29 mouse cellular contexts compared by ENCODE assay signal in the genomic region with DNA sequence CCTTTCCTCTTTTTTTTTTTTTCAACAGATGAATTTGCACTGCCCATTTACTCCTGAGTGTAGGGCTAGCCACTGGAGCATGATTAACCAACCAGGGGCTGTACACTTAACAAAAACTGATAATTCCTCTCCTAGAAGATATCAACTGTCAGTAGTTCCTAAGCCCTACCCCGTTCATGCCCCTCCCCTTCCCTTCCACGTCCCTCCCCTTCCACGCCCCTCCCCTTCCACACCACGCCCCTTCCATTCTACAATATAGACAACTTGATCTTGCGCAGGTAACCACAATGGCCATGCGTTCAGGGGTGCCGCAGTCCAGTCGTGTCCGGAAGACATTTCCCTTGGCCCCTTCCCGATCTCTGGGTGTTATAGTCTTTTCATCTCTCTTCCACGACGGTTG. TPM values are rescaled to one million over a fixed set of nuclear protein-coding genes. Genes with fewer than 3 reads are reported as not detected.
DNase-seq lines count a peak whose midpoint lies in the region; ATAC-seq and TF ChIP-seq lines count a peak whose summit lies in the region.
"Had no signal": no experiment of that assay in that cellular context is flagged by ENCODE, and none has a peak within 500 bp of the region (broad histone marks: within the 10 kb centered on the region; RNA-seq: fewer than 3 reads in every experiment).

No protein-coding gene starts in this region.

- H3K4me2 ChIP-seq in liver, embryonic 14.5 days (ENCODE audit: low read depth) = no peak overlapping the region
- H3K4me2 ChIP-seq in liver, postnatal 0 days (ENCODE audit: low read depth, low read length) = no peak overlapping the region
- H3K4me2 ChIP-seq in midbrain, embryonic 14.5 days (ENCODE audit: low read length) = no peak overlapping the region
- H3K4me2 ChIP-seq: embryonic facial prominence, embryonic 13.5 days; forebrain, embryonic 12.5 days; forebrain, embryonic 15.5 days; heart, embryonic 13.5 days; hindbrain, embryonic 14.5 days had no signal

- H3K27ac ChIP-seq in liver, embryonic 14.5 days = no peak overlapping the region
- no peak overlapping the region for H3K27ac ChIP-seq in liver, postnatal 0 days (ENCODE audit: low read depth)
- peak overlapping the region; percentile 1; the same call in 1 of the 2 replicates for H3K27ac ChIP-seq in MEL (ENCODE audit: control insufficient read depth, low read depth, low read length)
- no peak overlapping the region for H3K27ac ChIP-seq in midbrain, embryonic 14.5 days (replicated peaks; ENCODE audit: low read depth, low read length)
- H3K27ac ChIP-seq: embryonic facial prominence, embryonic 10.5 days; embryonic facial prominence, embryonic 13.5 days; forebrain, embryonic 12.5 days; forebrain, embryonic 15.5 days; heart, adult 2 months; heart, embryonic 10.5 days; heart, embryonic 13.5 days; hindbrain, embryonic 14.5 days; hindbrain, postnatal 0 days had no signal

- TF ChIP-seq EP300 in liver, embryonic 14.5 days (IDR thresholded peaks at IDR 0.05; ENCODE audit: low read depth) = no peak
- no peak for TF ChIP-seq EP300 in liver, postnatal 0 days (IDR thresholded peaks at IDR 0.05; ENCODE audit: low read depth)
- peak in 1 of 2 experiments; percentile 26; a peak in 1 of 4 replicates for TF ChIP-seq EP300 in MEL (IDR thresholded peaks at IDR 0.05; ENCODE audit: low read depth in 1 of 2, low read length in 2 of 2)

- no peak for DNase-seq in liver, embryonic 14.5 days (ENCODE audit: low read depth in 3 of 3, low spot score in 3 of 3)
- no peak for DNase-seq in liver, postnatal 0 days
- peak; percentile 66 for DNase-seq in MEL (ENCODE audit: low read depth, low spot score)
- no peak for DNase-seq in midbrain, embryonic 14.5 days
- DNase-seq in heart, adult 11 months = no peak
- DNase-seq: adrenal gland, adult 8-10 months; adrenal gland, postnatal 25 days; cerebellum, adult 11-12 months; cerebellum, adult 8-10 months; cerebellum, postnatal 10 days; cerebellum, postnatal 36 days; embryo, embryonic 11 days; gastrocnemius, postnatal 25 days; heart, adult 2 months; heart, postnatal 14 days; heart, postnatal 4 days had no signal

- H3K9me3 ChIP-seq in liver, embryonic 14.5 days (ENCODE audit: control insufficient read depth, low read length) = no peaks in the 10 kb centered on the region
- no peaks in the 10 kb centered on the region for H3K9me3 ChIP-seq in liver, postnatal 0 days (ENCODE audit: low read length)
- H3K9me3 ChIP-seq in MEL (replicated peaks; ENCODE audit: insufficient read depth, low read length) = no peaks in the 10 kb centered on the region
- H3K9me3 ChIP-seq in midbrain, embryonic 14.5 days (ENCODE audit: control insufficient read depth, low read length) = no peaks in the 10 kb centered on the region
- H3K9me3 ChIP-seq: embryonic facial prominence, embryonic 10.5 days; embryonic facial prominence, embryonic 13.5 days; forebrain, embryonic 12.5 days; forebrain, embryonic 15.5 days; heart, embryonic 10.5 days; heart, embryonic 13.5 days had no signal

- H3K36me3 ChIP-seq in liver, embryonic 14.5 days (replicated peaks; ENCODE audit: control insufficient read depth, insufficient read depth, low read depth) = no peaks in the 10 kb centered on the region
- H3K36me3 ChIP-seq in liver, postnatal 0 days (replicated peaks; ENCODE audit: insufficient read depth, low read length) = no peaks in the 10 kb centered on the region
- peaks cover 0 to 3% of the 10 kb centered on the region in 2 experiments; a peak in 2 of 4 replicates for H3K36me3 ChIP-seq in MEL (ENCODE audit: control insufficient read depth in 1 of 2, insufficient read depth in 2 of 2, low read length in 2 of 2)
- no peaks in the 10 kb centered on the region for H3K36me3 ChIP-seq in midbrain, embryonic 14.5 days (ENCODE audit: control insufficient read depth, insufficient read depth, low read length)
- H3K36me3 ChIP-seq: embryonic facial prominence, embryonic 10.5 days; embryonic facial prominence, embryonic 13.5 days; forebrain, embryonic 12.5 days; forebrain, embryonic 15.5 days; heart, embryonic 10.5 days; heart, embryonic 13.5 days had no signal

- WGBS in liver, embryonic 14.5 days (ENCODE audit: insufficient replicate concordance) = 55% methylated on average over 12 of the region's 12 CpGs
- WGBS in liver, postnatal 0 days (ENCODE audit: insufficient replicate concordance) = 71% methylated on average over 12 of the region's 12 CpGs
- 86% methylated on average over 12 of the region's 12 CpGs for WGBS in midbrain, embryonic 14.5 days

- H3K9ac ChIP-seq in liver, embryonic 14.5 days (replicated peaks) = no peak overlapping the region
- H3K9ac ChIP-seq in liver, postnatal 0 days (replicated peaks) = no peak overlapping the region
- H3K9ac ChIP-seq in MEL (ENCODE audit: control insufficient read depth, low read depth, low read length, poor library complexity, severe bottlenecking) = no peak overlapping the region
- no peak overlapping the region for H3K9ac ChIP-seq in midbrain, embryonic 14.5 days (replicated peaks; ENCODE audit: low read length)
- H3K9ac ChIP-seq: embryonic facial prominence, embryonic 13.5 days; forebrain, embryonic 12.5 days; forebrain, embryonic 15.5 days; heart, embryonic 13.5 days; hindbrain, embryonic 14.5 days had no signal

- H3K4me1 ChIP-seq in liver, embryonic 14.5 days (replicated peaks; ENCODE audit: control insufficient read depth in 2 of 2, insufficient read depth in 2 of 2, low read length in 1 of 2) = peaks cover 0 to 6% of the 10 kb centered on the region in 2 experiments; a peak in 2 of 4 replicates
- H3K4me1 ChIP-seq in liver, postnatal 0 days (ENCODE audit: insufficient read depth) = peaks cover 9% of the 10 kb centered on the region
- peaks cover 0 to 13% of the 10 kb centered on the region in 2 experiments; a peak in 2 of 4 replicates for H3K4me1 ChIP-seq in MEL (ENCODE audit: control insufficient read depth in 1 of 2, insufficient read depth in 2 of 2, low read length in 2 of 2)
- peaks cover 10% of the 10 kb centered on the region for H3K4me1 ChIP-seq in midbrain, embryonic 14.5 days (ENCODE audit: control insufficient read depth, insufficient read depth, low read length)

- no peak overlapping the region for H3K4me3 ChIP-seq in liver, embryonic 14.5 days (ENCODE audit: insufficient read depth in 1 of 2, low read depth in 2 of 2, low read length in 2 of 2)
- H3K4me3 ChIP-seq in liver, postnatal 0 days (ENCODE audit: low read depth, low read length) = no peak overlapping the region
- H3K4me3 ChIP-seq in MEL (ENCODE audit: control insufficient read depth in 1 of 2, insufficient read depth in 1 of 2, low read depth in 2 of 2, low read length in 2 of 2) = 0 out of 4 replicates have a peak overlapping the region, but pooled peaks of 1 of the 2 experiments have one; percentile 11
- H3K4me3 ChIP-seq in midbrain, embryonic 14.5 days (replicated peaks; ENCODE audit: low read depth, low read length) = no peak overlapping the region
- H3K4me3 ChIP-seq: embryonic facial prominence, embryonic 10.5 days; embryonic facial prominence, embryonic 13.5 days; erythroblast, embryonic 14.5 days; forebrain, embryonic 12.5 days; forebrain, embryonic 15.5 days; heart, adult 2 months; heart, embryonic 10.5 days; heart, embryonic 13.5 days had no signal

- no peaks in the 10 kb centered on the region for H3K27me3 ChIP-seq in liver, embryonic 14.5 days (ENCODE audit: control insufficient read depth, insufficient read depth, low read length)
- H3K27me3 ChIP-seq in liver, postnatal 0 days (ENCODE audit: insufficient read depth, low read length) = no peaks in the 10 kb centered on the region
- H3K27me3 ChIP-seq in MEL (ENCODE audit: control insufficient read depth in 1 of 2, insufficient read depth in 2 of 2, low read length in 2 of 2) = 0 out of 4 replicates have a peak, but pooled peaks cover 0 to 4% of the 10 kb centered on the region in 2 experiments
- H3K27me3 ChIP-seq in midbrain, embryonic 14.5 days (ENCODE audit: control insufficient read depth, insufficient read depth, low read length) = no peaks in the 10 kb centered on the region
- H3K27me3 ChIP-seq: embryonic facial prominence, embryonic 13.5 days; forebrain, embryonic 15.5 days; heart, embryonic 13.5 days; Patski had no signal

- ATAC-seq in liver, embryonic 14.5 days (ENCODE audit: insufficient read depth) = peak; percentile 24; the same call in 1 of the 2 replicates
- no peak for ATAC-seq in liver, postnatal 0 days
- ATAC-seq in megakaryocyte progenitor cell, adult 5-6 weeks (replicated peaks; ENCODE audit: poor library complexity) = peak; percentile 42
- ATAC-seq in midbrain, embryonic 14.5 days (ENCODE audit: low FRiP score, low TSS enrichment) = no peak
- ATAC-seq: activated CD4-positive, CD25-positive, alpha-beta regulatory T cell, adult 4 months; forebrain, embryonic 15.5 days; hindbrain, postnatal 0 days; inflammation-experienced regulatory T-cells, adult 6 months; Patski had no signal

- TF ChIP-seq CTCF in liver, embryonic 14.5 days (IDR thresholded peaks at IDR 0.05; ENCODE audit: low read depth) = no peak
- no peak for TF ChIP-seq CTCF in liver, postnatal 0 days (IDR thresholded peaks at IDR 0.05; ENCODE audit: low read depth)
- no peak for TF ChIP-seq CTCF in MEL (IDR thresholded peaks at IDR 0.05 in 2 of 3, conservative IDR thresholded peaks at IDR 0.05 in 1 of 3; ENCODE audit: control insufficient read depth in 1 of 3, insufficient read depth in 1 of 3, low read depth in 2 of 3, low read length in 3 of 3, poor library complexity in 1 of 3, severe bottlenecking in 1 of 3)

- no peak for TF ChIP-seq POLR2A in MEL (IDR thresholded peaks at IDR 0.05; ENCODE audit: control insufficient read depth in 1 of 2, insufficient read depth in 1 of 2, low read depth in 1 of 2, low read length in 2 of 2, poor library complexity in 1 of 2)

- H3K79me2 ChIP-seq in MEL (ENCODE audit: control insufficient read depth, insufficient read depth, low read length, poor library complexity) = no peaks in the 10 kb centered on the region

- TF ChIP-seq RAD21 in MEL (IDR thresholded peaks at IDR 0.05; ENCODE audit: low read depth, low read length) = no peak

TF ChIP-seq in MEL, 35 proteins besides CTCF, POLR2A, EP300 and RAD21 (continues in another document):
- TF ChIP-seq TAL1 (IDR thresholded peaks at IDR 0.05; ENCODE audit: low read length) (no peak), MYC (IDR thresholded peaks at IDR 0.05; ENCODE audit: low read depth, low read length) (no peak), POLR2AphosphoS2 (IDR thresholded peaks at IDR 0.05; ENCODE audit: low read length) (no peak), E2F4 (IDR thresholded peaks at IDR 0.05; ENCODE audit: borderline replicate concordance, low read depth, low read length) (no peak)

RNA-seq across cellular contexts. Expression of a gene that starts 20.6 kb away (rescaled TPM):
- polyA plus RNA-seq in liver, embryonic 14.5 days (2012; rRNA removed) = 2.2 and 2.8 TPM in 2 replicates
- 1.5 and 1.9 TPM in 2 replicates for polyA plus RNA-seq in liver, embryonic 14.5 days (2014; fragmentation: Nextera tagmentation; extraction: Ambion mirVana)
- 0.82 and 1.1 TPM in 2 replicates for polyA plus RNA-seq in liver, postnatal 0 days (2015; fragmentation: Nextera tagmentation; extraction: Ambion mirVana)
- total RNA-seq in MEL (2012; rRNA removed) = 5.4 and 6.0 TPM in 2 replicates
- polyA plus RNA-seq in MEL (2012; ENCODE audit: insufficient read depth in 1 of 2, insufficient read length in 2 of 2, low read depth in 1 of 2, low replicate concordance in 2 of 2, missing spikeins in 1 of 2) = 1 to 10 TPM in 1 of 2 experiments, not detected in 1; 8.4 TPM
- total RNA-seq in megakaryocyte progenitor cell, adult 5-6 weeks (2015) = 10.3 and 12.5 TPM in 2 replicates
- 6.4 and 11.4 TPM in 2 replicates for total RNA-seq in megakaryocyte progenitor cell, adult 5-6 weeks (2017)
- 2.2 and 2.5 TPM in 2 replicates for polyA plus RNA-seq in midbrain, embryonic 14.5 days (2014; fragmentation: Nextera tagmentation; extraction: Ambion mirVana)

Comparison
In these comparisons a context has a peak if more than half of its experiments do, and no peak if none do; other contexts are left out.
1. ATAC-seq: peak in liver, embryonic 14.5 days (single experiment) and megakaryocyte progenitor cell, adult 5-6 weeks (single experiment); none in liver, postnatal 0 days (single experiment) and midbrain, embryonic 14.5 days (single experiment).